Mouse (Mus musculus): ENCODE measurements around the gene Cntnap5a.

DNA sequence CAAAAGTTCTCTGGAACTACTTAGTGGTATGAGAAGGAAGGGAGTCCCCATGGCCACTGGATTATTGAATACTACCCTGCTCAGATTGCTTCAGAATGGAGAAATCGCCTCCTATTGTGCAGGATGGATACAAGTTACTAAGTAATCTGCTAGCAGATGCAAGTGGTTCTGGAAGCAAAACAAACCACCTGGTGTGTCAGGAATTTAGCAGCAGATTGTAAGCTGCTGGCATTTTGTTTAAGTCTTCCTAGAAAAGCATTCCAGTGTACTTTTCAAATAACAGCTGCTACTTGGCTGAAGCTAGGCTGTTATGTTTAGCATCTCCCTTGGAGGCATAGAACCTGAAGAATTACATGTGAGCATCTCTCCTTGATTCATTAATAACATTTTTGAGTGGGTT is 247.5 kb downstream of the Cntnap5a start:
- TF ChIP-seq CTCF (IDR thresholded peaks at IDR 0.05; ENCODE audit: low read depth) = no peak
- no peak for TF ChIP-seq EP300 (IDR thresholded peaks at IDR 0.05; ENCODE audit: low read depth)
